Mouse (Mus musculus) bone marrow macrophage, adult 2 months (primary cell): Measurements from ENCODE around the gene Lyrm1.

Experiments used
- CTCF ChIP-seq: IDR thresholded peaks from 2 replicates; pipeline ENCODE4 v1.5.1; 2012; ENCODE audit warnings: low read depth, mild to moderate bottlenecking, low read length, moderate library complexity
- POLR2A ChIP-seq: IDR thresholded peaks from 2 replicates; pipeline ENCODE4 v1.6.1; 2012; ENCODE audit warnings: mild to moderate bottlenecking, low read depth, low read length, borderline replicate concordance

DNA sequence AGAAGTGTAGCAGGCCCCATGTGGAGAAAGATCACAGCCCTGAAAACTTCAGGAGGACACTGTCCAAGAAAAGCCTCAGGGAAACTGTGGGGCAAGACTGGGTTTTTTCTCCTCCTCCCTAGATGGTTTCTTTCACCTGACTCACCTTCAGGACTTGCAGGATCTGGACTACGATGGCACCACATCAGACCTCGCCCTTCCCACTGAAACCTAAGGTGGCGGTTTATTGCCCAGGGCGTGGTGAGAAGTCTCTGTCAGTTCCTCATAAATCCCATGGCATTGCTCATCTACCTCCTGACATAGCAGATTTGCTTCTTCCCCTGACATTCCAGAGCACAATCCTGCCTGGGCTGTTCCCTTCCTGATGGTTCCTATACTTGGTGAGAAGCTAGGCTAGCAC lies 63.8 kb downstream of the Lyrm1 start:
- no peak for TF ChIP-seq CTCF
- no peak for TF ChIP-seq POLR2A
